Mouse (Mus musculus) testis, adult 2 months (tissue): ENCODE results near the gene Sh2d2a.

Experiments
- CTCF ChIP-seq: fragments of 200-500 bp; IDR thresholded peaks from 2 replicates; pipeline ENCODE4 v1.5.1; 2012; ENCODE audit warnings: low read depth, mild to moderate bottlenecking, inconsistent platforms, low read length, moderate library complexity; ENCODE audit not compliant: control insufficient read depth, insufficient read depth, insufficient replicate concordance
- POLR2A ChIP-seq: fragments of 200-500 bp; IDR thresholded peaks from 2 replicates; pipeline ENCODE4 v1.6.1; 2012; ENCODE audit warnings: low read depth, mild to moderate bottlenecking, inconsistent platforms, low read length, moderate library complexity; ENCODE audit not compliant: control insufficient read depth

GRCm38 (mm10) chr3:87849117-87849516, 2.6 kb downstream of the Sh2d2a start:
- TF ChIP-seq POLR2A (no peak), CTCF (no peak)
